Mouse (Mus musculus): ENCODE measurements around the gene Col23a1.

The Col23a1 gene

DNA sequence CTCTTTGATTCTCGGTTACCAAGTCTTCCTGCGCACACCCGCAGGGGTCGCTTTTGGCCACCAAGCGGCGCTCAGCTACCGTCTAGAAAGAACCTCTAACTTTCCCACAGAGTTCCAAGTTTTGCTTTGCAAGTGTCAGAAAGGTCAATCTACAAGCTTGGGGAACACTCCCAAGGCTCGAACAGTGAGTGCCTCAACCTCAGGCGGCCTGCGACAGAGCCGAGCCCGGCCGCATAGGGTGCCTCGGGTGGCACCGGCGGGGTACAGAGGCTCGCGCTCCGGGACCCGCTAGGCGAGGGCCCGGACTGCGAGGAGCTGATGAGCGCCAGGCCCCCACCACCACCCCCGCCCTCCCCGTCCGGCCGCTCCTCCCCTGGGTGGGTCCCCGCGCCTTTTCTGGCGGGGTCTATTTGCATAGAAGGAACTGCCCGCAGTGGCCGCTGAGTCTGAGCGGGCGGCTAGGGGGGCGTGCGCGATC is at the start of gene Col23a1:
Gene Col23a1, plus strand, starts transcription at position 357 of the 478 bp plus-strand sequence.
- DNase-seq (ENCODE audit: low read depth), result peak; percentile 60

DNA sequence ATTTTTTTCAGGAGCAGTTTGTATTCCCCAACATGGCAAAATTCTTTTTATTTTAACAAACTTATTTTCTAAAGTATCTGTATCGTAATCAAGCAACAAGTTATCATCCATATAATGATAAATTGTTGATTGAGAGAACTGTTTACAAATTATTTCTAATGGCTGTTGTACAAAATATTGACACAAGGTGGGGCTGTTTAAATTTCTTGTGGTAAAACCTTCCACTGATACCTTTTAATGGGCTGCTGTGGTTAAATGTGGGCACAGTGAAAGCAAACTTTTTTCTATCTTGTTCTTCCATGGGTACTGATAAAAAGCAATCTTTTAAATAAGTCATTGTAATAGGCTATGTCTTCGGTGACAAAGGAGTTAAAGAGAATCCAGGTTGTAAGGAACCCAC is 46.8 kb upstream of the Col23a1 start:
- DNase-seq (ENCODE audit: low read depth), result no peak

DNA sequence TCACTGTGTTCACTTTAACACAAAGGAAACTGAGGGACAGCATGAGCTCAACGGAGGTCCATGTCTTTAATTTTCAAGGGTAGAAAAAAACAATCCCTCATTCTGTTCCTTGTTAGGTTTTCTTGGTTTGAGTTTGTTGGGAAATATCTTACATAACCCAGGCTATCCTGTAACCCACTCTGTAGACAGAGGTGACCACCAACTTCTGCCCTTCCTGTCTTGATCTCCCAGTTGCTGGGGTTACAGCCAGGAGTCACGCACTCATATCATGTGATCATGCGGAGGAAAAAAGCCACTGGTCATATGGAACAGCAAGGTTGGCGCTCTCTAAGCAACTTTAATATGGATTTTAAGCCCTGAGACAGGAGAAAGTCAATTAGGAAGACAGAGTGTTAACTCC is 32.7 kb upstream of the Col23a1 start:
- no peak for DNase-seq (ENCODE audit: low read depth)

DNA sequence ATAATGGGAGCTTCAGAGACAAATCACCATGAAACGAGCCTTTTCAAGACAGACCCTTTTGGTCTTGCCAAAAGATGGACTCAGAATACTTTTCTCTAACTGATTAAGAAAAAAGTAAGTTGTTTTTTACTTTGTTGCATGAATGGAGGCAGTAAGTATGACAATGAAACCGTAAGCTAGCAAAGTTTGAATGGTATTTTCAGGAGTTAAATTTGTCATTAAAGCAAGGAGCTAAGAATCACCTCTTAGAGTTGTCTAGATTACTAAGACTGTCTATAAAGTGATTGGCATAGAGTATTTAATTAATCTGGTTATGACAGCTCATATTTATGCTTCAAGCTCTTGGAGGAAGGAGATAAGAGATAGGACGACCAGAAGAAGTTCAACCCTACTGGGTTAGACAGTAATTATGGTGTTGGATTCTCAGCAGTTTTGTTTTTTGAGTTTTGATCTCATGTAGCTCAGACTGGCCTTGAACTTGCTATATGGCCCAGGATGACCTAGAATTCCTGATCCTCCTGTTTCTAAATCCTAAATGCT is 28.0 kb upstream of the Col23a1 start, which contains the start of gene Clk4:
Gene Clk4, plus strand, starts transcription at position 51 of the 540 bp plus-strand sequence.
- DNase-seq (ENCODE audit: low read depth), result no peak

DNA sequence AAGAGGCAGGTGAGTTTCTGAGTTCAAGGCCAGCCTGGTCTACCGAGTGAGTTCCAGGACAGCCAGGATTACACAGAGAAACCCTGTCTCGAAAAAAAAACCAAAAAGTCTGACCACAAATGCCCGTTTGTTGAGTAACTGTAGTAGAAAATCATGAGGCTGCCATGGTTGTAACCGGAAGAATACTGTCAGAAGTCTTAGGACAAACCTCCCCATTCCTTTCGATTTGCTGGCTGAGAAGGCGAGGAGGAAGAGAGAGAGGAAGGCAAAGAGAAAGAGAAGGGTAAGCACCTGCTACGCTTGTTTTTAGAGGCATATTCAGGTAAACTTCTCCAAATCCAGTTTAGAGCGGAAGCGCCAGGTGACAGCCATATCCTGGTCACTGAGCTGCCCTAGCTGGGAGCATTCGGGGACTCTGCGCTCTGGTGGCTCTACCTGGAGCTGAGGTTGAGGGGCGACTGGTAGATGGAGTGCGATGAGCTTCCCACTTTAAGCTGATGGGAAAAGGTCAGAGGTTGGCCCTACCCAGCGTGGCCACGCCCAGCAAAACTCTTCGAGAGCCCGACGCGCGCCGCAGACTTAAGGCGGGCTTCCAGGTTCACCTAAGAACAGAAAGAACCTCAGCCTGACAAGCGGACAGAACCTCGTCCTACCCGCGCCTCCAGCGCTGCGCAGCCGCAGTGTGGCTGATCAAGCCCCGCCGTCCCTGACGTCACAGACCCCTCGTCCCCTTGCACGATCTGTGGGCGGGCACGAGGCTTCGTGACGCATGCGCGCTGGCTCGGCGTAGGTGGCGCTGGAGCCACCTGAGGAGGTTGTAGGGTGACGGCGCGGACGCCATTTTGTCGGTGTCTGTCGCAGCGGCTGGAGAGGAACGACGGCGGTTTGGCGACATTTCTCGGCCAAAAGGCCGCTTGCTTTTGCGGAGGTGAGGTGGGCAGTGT is 27.1 kb upstream of the Col23a1 start, which contains the start of gene BC049762:
Gene BC049762, minus strand, starts transcription at position 705 of the 944 bp plus-strand sequence.
- DNase-seq (ENCODE audit: low read depth), result peak; percentile 91

DNA sequence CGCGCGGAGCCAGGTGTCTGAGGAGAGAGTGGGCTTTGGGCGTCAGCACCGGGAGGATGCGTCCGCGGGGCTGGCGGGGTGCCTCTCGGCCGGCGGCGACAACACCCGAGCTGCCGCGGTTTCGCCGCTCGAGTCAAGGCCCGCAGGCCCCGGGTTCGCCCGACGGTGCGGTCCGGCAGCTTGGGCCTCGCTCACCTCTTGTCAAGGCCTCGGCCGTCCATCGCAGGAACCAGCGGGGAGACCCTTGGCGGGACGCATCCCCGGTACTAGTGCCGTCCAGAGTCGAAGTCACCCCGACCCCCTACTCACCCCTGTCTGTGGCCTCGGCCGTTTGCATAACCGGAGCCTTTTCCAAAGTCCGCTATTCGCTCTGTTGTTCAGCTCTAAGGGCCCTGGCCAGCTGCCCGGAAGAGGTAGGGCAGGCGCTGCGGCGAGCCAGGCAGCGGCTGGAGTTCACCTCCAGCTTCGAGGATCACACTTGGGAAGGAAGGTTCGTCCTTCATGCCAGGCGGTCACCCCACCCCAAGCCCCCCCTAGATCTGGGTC is 26.4 kb upstream of the Col23a1 start:
- peak; percentile 25 for DNase-seq (ENCODE audit: low read depth)

DNA sequence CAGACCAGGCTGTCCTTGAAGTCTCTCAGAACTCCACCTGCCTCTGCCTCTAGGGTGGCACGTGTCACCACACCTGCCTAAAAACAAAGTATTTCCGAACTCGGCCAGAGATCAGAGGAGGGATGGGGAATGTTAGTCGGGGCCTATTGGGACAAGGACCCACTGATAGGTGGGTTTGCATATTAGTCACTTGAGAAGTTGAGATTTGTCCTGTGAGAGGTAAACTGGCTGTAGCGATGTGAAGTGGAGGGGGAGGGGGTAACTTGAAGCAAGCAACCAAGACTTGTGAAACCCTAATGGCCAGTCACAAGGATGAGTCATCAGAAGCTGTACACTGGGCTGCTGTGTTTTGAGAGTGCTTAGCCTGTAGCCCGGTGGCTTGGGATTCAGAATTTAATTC is 25.4 kb upstream of the Col23a1 start:
- DNase-seq (ENCODE audit: low read depth), result peak; percentile 66

DNA sequence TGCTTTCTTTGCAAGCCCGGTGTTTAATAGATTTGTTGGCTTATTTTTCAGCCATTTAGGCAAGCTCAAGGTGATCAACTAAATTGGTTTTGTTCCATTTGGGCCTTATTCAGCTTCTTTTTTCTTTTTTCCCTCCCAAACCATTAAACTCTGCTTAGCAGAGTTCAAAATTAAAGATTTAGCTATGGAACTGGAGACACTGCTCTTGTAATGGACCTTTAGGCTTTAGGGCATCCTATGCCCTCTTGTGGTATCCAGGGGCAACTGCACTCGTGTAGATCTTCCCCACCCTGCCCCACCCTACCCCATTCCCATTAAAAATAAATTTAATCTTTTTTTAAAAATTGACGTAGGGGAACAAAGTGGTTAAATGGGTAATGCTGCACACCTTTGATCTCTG is 24.4 kb upstream of the Col23a1 start:
- DNase-seq (ENCODE audit: low read depth), result peak; percentile 7

DNA sequence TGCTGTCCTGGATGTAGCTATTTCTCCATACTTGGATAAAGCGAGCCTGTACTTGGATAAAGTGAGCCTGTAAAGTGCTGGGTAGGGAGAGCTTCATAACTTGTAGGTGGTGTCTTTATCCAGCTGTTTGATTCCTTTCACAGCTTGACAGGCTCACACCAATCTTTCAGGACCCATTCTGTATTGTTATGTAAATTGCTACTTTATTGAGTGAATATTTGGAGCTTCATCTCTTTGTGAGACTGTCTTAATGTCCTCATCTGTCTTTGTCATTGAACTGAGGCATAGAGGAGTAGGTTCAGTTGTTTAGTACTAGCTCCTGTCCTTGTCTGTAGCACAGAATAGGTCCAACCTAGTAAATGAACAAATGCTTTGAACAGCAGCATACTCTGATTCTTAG is 15.3 kb upstream of the Col23a1 start:
- DNase-seq (ENCODE audit: low read depth), result no peak

DNA sequence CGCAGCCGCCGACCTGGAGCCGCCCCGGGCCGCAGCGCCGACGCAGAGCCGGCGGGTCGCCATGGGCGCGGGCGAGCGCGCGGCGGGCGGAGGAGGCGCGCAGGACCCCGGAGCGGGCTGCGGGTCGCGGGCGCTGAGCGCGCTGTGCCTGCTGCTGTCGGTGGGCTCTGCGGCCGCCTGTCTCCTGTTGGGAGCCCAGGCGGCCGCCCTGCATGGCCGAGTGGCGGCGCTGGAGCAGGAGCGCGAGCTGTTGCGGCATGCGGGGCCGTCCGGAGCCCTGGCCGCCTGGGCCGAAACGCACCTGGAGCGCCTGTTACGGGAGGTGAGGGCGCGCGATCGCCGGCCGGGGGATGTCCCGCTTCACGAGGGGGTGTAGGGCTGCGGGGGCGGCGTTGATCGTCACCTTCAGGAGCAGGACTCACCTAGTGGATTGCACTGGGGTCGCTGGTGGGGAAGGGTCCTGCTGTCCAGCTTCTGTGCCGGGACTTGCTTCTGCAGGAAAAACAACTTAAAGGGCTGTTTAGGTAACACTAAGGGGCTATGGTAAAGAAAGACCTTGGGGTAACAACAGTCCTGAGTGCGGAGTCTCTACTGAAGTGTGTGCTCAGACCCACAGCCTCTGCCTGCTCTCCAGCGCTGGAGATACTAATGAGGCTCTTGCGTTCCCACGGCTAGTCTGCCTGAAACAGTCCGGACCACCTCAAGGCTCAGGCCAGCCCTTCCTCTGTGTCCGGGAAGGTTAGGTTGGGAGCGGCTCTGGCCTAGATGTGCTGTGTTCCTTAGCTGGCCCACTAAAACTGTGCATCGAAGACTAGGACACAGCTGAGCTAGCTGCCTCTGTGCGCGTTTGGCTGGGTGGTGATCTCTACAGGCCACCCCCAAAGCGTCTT is 591 bp downstream of the Col23a1 start:
- no peak for DNase-seq (ENCODE audit: low read depth)

DNA sequence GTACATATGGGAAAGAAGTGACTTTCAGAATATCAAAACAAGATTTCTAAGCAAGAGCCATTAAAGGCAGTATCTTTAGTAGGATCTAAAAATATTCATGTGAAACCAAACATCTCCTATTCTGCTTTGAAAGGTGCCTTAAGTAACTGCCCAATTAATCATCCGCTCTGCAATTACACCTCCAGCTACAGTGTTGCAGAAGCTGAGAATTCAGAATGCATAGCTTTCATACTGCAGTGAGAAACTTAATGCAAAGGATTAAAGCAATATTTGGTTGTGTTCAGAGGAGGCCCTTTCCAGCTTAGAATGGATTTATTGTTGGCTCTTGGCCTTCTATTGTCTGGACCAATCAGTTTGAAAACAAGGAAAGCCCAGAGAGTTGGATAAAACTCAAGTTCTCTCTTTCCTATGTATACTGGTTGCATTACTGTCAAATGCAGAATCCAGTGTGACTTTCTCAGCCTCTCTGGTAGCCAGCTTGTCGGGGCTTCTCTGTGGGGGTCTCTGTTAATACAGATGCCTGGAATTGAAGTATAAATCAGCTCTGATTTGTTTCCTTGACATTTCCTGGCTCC is 4.3 kb downstream of the Col23a1 start:
- DNase-seq (ENCODE audit: low read depth), result no peak

DNA sequence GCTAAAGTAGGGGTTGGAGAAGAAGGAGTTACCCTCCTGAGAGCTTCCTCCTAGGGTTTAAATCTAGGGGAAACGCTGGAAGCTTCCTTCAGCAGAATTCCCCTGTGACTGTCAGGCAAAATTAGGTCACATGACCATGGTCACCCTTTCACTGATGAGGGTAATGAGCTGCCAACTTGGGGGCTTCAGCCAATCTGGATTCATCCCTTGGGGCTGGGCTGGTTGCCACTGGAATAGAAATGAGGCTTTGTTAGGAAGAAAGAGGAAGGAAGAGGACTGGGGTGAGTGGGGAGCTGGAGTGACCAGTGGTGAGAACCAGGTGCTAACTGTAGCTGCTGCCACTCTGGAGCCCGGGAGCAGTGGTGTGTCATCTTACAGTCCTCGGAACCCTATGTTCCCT is 6.0 kb downstream of the Col23a1 start:
- no peak for DNase-seq (ENCODE audit: low read depth)

DNA sequence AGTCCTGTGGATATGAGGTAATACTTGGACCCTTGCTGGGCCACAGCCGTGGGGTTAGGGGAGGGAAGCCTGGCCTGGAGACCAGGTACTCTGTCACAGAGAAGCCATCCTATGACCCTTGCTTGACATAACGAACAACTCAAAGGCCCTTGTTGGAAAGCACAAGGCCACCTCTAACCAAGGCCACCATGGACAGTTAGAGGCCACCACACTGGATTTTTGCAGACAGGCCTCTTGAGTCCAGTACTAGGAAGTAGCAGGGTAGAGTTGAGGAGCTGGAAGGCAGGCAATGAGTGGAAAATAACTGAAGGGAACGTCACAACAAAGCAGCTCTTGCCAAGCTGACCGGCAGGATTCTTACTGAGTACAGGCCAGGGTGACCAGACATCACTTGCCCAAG is 9.0 kb downstream of the Col23a1 start:
- DNase-seq (ENCODE audit: low read depth), result no peak

DNA sequence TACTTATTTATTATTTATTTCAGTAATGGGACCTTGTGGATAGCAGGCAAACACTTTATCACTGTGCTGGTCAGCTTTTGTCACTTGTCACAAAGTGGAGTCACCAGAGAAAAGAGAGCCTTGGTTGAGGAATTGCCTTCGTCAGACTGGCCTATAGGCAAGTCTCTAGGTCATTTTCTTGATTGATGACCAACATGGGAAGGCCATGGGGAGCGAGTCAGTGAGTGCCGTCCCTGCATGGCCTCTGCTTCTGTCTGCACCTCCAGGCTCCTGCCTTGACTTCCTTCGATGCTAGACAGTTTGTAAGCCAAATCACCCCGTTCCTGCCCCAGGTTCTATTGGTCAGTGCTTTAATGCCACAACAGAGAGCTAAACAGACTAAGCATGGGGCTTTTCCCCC is 12.7 kb downstream of the Col23a1 start:
- no peak for DNase-seq (ENCODE audit: low read depth)

DNA sequence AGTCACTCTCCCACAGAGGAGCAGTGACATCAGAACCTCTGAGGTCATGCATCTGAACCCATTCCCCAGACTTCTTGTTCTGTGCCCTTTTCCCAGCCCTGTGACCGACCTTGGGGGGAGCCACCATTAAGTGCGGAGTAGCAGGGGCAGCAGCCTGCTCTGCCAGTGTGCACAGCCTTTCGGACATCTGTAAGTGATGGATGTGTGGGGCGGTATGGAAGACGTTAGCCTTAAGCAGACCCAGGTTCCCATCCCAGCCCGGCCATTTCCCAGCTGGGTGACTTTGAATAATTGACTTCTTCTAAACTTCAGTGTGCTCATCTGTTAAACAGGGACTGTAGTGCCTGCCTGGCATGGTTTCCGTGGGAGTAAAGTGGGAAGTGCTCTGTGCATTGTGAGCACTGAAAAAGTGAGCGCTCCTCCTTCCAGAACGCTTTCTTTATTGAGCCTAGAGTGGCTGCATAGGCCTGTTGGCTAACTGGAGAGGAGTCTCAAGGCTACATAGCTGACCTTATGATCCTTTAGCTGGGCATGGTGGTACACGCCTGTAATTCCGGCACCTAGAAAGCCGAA is 14.3 kb downstream of the Col23a1 start:
- DNase-seq (ENCODE audit: low read depth), result no peak

DNA sequence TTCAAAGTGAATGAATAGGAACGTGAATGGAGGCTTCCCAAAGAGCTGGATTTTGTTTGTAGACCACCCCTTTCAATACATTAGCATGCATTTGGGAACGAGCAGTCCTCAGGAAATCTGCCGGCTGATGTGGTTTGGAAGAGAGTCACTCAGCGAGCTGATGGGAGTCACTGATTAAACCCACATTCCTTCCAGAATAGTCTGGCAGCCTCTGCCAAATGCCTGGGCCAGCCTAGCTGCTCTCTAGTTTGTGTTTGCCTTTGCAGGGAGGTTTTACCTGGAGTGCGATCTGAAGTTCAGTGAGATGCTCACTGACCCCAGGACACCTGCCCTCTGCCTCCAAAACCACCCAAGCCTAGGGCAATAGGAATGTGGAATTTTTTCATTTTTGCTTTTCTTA is 18.6 kb downstream of the Col23a1 start:
- DNase-seq (ENCODE audit: low read depth), result peak; percentile 18

DNA sequence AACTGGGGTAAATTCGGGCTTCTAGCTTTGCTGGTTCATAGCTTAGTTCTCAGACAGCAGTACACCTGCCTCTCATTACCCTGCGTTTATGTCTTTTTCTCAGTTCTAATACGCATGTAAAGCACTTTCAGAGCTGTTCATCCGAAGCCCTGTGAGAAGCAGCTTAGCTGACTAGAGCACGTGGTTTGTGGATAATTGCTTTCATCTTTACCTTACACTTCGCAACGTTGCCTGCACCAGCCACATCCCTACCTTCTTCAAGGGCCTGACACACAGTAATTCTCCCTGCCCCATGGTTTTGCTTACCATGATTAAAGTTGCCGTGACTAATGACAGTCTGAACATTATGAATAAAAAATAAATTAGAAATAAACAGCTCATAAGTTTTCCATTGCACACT is 22.1 kb downstream of the Col23a1 start:
- DNase-seq (ENCODE audit: low read depth), result no peak

DNA sequence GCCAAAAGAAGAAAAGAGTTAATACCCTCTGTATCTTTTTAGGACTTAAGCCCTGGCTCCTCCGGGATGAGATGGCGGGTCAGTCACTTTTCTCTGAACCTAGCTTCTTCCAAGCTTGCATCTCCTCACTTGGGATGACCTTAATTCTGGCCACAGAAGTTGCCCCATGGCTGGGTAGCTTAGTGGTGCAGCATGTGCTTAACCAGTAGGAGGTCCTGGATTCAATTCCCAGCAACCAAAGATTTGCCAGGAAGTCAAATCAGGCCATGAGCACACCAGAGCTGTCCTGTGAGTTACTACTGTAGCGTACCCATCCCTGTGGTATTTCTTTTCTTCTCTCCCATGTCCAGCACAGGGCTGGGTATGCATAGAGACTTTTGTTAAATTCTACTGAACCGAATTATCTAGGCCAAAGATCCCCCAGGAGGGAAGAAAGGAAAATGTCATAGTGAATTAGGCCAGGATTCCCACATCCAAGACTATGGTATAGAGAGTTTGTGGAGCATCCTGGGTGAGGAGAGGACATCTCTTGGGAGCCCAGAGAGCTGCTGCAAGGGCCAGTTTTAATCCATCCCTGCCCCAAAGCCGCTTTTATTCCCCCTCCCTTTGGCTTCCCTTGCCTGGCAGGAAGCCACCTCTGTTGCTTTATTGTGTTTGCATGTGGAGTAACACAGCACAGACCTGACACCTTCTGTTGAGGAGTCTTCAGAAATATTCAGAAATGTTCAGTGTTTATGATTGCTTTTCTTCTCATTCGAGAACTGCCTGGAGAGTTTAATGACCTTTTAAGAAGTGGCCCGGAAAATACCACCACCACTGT is 26.5 kb downstream of the Col23a1 start:
- DNase-seq (ENCODE audit: low read depth), result no peak

DNA sequence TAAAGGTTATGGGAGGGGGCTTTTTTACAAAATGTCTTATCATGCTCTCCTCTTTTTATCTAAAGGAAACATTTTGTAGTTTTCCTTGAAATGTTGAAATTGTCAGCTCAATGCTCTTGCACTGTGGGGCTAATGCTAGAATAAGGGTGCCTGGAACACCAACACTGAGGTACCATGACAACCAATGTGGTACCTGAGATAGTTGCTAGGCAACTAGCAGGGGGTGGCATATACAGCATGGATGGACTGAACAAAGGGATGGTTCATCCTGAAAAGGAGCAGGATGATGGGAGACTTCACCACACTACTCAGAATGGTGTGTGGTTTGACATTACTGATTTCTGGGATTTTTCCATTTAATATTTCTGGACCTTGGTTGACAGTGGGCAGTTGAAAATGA is 30.9 kb downstream of the Col23a1 start:
- DNase-seq (ENCODE audit: low read depth), result no peak

DNA sequence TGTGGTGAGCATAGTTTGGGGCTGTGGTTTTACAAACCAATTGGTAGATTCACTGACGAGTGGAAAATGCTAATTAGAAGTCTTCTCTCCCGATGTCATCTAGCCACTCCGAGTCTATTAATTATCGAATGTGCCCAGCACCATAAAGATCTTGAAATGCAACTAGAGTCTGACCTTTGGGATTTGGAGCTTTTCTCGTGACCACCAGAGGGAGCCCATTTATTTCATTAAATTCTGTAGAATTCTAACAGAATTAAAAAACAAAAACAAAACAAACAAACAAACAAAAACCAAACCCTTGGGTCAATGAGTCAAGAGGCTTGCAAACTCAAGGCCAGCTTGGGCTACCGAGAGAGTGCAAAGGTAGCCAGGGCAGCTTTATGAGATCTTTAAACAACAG is 37.2 kb downstream of the Col23a1 start:
- DNase-seq (ENCODE audit: low read depth), result no peak
